Mouse (Mus musculus) neural tube, embryonic 15.5 days (tissue): ENCODE results near the gene Ankrd22. TPM values are rescaled to one million over a fixed set of nuclear protein-coding genes. Genes with fewer than 3 reads are reported as not detected.

Experiments
- polyA plus RNA-seq: library from polyadenylated mRNA; unstranded; fragments of >200 nt; fragmentation: Nextera tagmentation; extraction: Ambion mirVana; gene quantifications from 2 replicates; pipeline ENCODE4 v1.2.1, GENCODE M21; 2015

Gene Ankrd22
- polyA plus RNA-seq, 1 experiment from 2014 or later: not detected

Other genes with a start within 250 kb of the Ankrd22 start
- gene Lipf, start 204.9 kb downstream of the Ankrd22 start, polyA plus RNA-seq: not detected in 2 replicates
- gene Lipk, start 157.8 kb downstream of the Ankrd22 start, polyA plus RNA-seq: not detected in 2 replicates
- gene Lipn, start 98.7 kb downstream of the Ankrd22 start, polyA plus RNA-seq: not detected in 2 replicates
- 0.08 and 0.11 TPM in 2 replicates for gene Lipm, start 65.1 kb downstream of the Ankrd22 start, polyA plus RNA-seq
- gene Stambpl1, start 26.2 kb upstream of the Ankrd22 start, polyA plus RNA-seq: 25.8 and 28.3 TPM in 2 replicates
- 21.1 and 200 TPM in 2 replicates for gene Acta2, start 89.5 kb upstream of the Ankrd22 start, polyA plus RNA-seq
- gene Fas, start 124.6 kb upstream of the Ankrd22 start, polyA plus RNA-seq: 1.4 and 2.1 TPM in 2 replicates